Mouse (Mus musculus): ENCODE measurements at regions not wholly inside any gene's neighbourhood (a gene's known extent, or its start where the extent isn't known, plus 50 kb on each side); places are given as distances from the start of the nearest gene placed in this dataset.

- Histone ChIP-seq H3K79me2 (replicated peaks; ENCODE audit: control insufficient read depth, extremely low read depth, insufficient read depth, poor library complexity, severe bottlenecking) (no peaks in the 10 kb centered on the region), H3K4me1 (ENCODE audit: control insufficient read depth in 1 of 2, insufficient read depth in 2 of 2) (peaks cover 17 to 70% of the 10 kb centered on the region in 2 experiments), H3K27me3 (replicated peaks) (no peaks in the 10 kb centered on the region), H3K9me3 (replicated peaks; ENCODE audit: low read length) (peaks cover 2% of the 10 kb centered on the region), H3K36me3 (replicated peaks in 1 of 2; ENCODE audit: control insufficient read depth in 1 of 2, insufficient read depth in 1 of 2, low read length in 1 of 2) (no peaks in the 10 kb centered on the region), H3K4me3 (replicated peaks in 1 of 3; ENCODE audit: low read depth in 2 of 3, low read length in 2 of 3, poor library complexity in 1 of 3) (no peak overlapping the region), H3K27ac (ENCODE audit: insufficient read depth, low read depth) (peak overlapping the region; percentile 21; the same call in 1 of the 2 replicates), H3K4me2 (ENCODE audit: insufficient read depth, low read depth, poor library complexity, severe bottlenecking) (no peak overlapping the region), H3K9ac (ENCODE audit: insufficient read depth, low read depth) (no peak overlapping the region)
- TF ChIP-seq JUN (IDR thresholded peaks at IDR 0.05; ENCODE audit: insufficient read depth, low read depth, low read length) (0 out of 2 replicates have a peak, but pooled peaks have one; percentile 4), E2F4 (IDR thresholded peaks at IDR 0.05; ENCODE audit: insufficient replicate concordance, low read depth, low read length) (no peak), PAX5 (IDR thresholded peaks at IDR 0.05; ENCODE audit: low read length) (no peak), JUND (conservative IDR thresholded peaks at IDR 0.05; ENCODE audit: low read depth, low read length) (0 out of 2 replicates have a peak, but pooled peaks have one; percentile 16), EP300 (IDR thresholded peaks at IDR 0.05; ENCODE audit: low read length) (peak; percentile 37; the same call in 1 of the 2 replicates), TBP (conservative IDR thresholded peaks at IDR 0.05; ENCODE audit: low read depth, low read length) (no peak), ETS1 (conservative IDR thresholded peaks at IDR 0.05; ENCODE audit: low read depth, low read length) (peak; percentile 70), BHLHE40 (IDR thresholded peaks at IDR 0.05; ENCODE audit: low read depth, low read length) (no peak)
- dilution Hi-C loops (cut with MboI; ENCODE audit: extremely low pct_ligation_motif_present, extremely low pct_unique_long_range_greater_than_20kb, low sequenced_read_pairs) (no loop called here), in situ Hi-C loops (cut with MboI; ENCODE audit: low pct_ligation_motif_present, low pct_unique_long_range_greater_than_20kb, low sequenced_read_pairs) (loop anchor here (10.0 to 25.0 kb wide), 2 partner anchors 107 to 586 kb away; partner anchors contain the start of gene Erich3)
- peak; percentile 33 for DNase-seq (ENCODE audit: extremely low read depth)
Measured at GRCm38 (mm10) chr3:155247929-155248328, 154.7 kb downstream of the Lrriq3 start.

- peak; percentile 72 for DNase-seq (ENCODE audit: extremely low read depth)
- peak overlapping the region; percentile 18 for H3K9ac ChIP-seq (ENCODE audit: insufficient read depth, low read depth)
- H3K9me3 ChIP-seq (replicated peaks; ENCODE audit: low read length), result peaks cover 2% of the 10 kb centered on the region
- peak overlapping the region; percentile 48 for H3K4me2 ChIP-seq (ENCODE audit: insufficient read depth, low read depth, poor library complexity, severe bottlenecking)
- H3K79me2 ChIP-seq (replicated peaks; ENCODE audit: control insufficient read depth, extremely low read depth, insufficient read depth, poor library complexity, severe bottlenecking), result no peaks in the 10 kb centered on the region
- dilution Hi-C loops (cut with MboI; ENCODE audit: extremely low pct_ligation_motif_present, extremely low pct_unique_long_range_greater_than_20kb, low sequenced_read_pairs), result no loop called here
- H3K27ac ChIP-seq (ENCODE audit: insufficient read depth, low read depth), result no peak overlapping the region
- TF ChIP-seq JUN (IDR thresholded peaks at IDR 0.05; ENCODE audit: insufficient read depth, low read depth, low read length) (peak; percentile 7; the same call in 1 of the 2 replicates), IRF4 (IDR thresholded peaks at IDR 0.05; ENCODE audit: low read depth, low read length) (peak; percentile 64), EP300 (IDR thresholded peaks at IDR 0.05; ENCODE audit: low read length) (peak; percentile 76), KAT2A (IDR thresholded peaks at IDR 0.05; ENCODE audit: insufficient replicate concordance, low read length) (no peak), TCF12 (IDR thresholded peaks at IDR 0.05; ENCODE audit: low read depth, low read length) (no peak), TBP (conservative IDR thresholded peaks at IDR 0.05; ENCODE audit: low read depth, low read length) (no peak)
- no peaks in the 10 kb centered on the region for H3K36me3 ChIP-seq (replicated peaks in 1 of 2; ENCODE audit: control insufficient read depth in 1 of 2, insufficient read depth in 1 of 2, low read length in 1 of 2)
- peaks cover 14 to 60% of the 10 kb centered on the region in 2 experiments for H3K4me1 ChIP-seq (ENCODE audit: control insufficient read depth in 1 of 2, insufficient read depth in 2 of 2)
- H3K27me3 ChIP-seq (replicated peaks), result no peaks in the 10 kb centered on the region
- in situ Hi-C loops (cut with MboI; ENCODE audit: low pct_ligation_motif_present, low pct_unique_long_range_greater_than_20kb, low sequenced_read_pairs), result no loop called here
- no peak overlapping the region for H3K4me3 ChIP-seq (replicated peaks in 1 of 3; ENCODE audit: low read depth in 2 of 3, low read length in 2 of 3, poor library complexity in 1 of 3)
Measured at GRCm38 (mm10) chr3:155250904-155251303, 157.7 kb downstream of the Lrriq3 start.

- no peaks in the 10 kb centered on the region for H3K4me1 ChIP-seq (ENCODE audit: control insufficient read depth in 1 of 2, insufficient read depth in 2 of 2)
- DNase-seq (ENCODE audit: extremely low read depth), result no peak
- no peak overlapping the region for H3K4me2 ChIP-seq (ENCODE audit: insufficient read depth, low read depth, poor library complexity, severe bottlenecking)
- H3K36me3 ChIP-seq (replicated peaks in 1 of 2; ENCODE audit: control insufficient read depth in 1 of 2, insufficient read depth in 1 of 2, low read length in 1 of 2), result no peaks in the 10 kb centered on the region
- H3K27me3 ChIP-seq (replicated peaks), result no peaks in the 10 kb centered on the region
- H3K9ac ChIP-seq (ENCODE audit: insufficient read depth, low read depth), result no peak overlapping the region
- H3K79me2 ChIP-seq (replicated peaks; ENCODE audit: control insufficient read depth, extremely low read depth, insufficient read depth, poor library complexity, severe bottlenecking), result no peaks in the 10 kb centered on the region
- in situ Hi-C loops (cut with MboI; ENCODE audit: low pct_ligation_motif_present, low pct_unique_long_range_greater_than_20kb, low sequenced_read_pairs), result no loop called here
- no peak overlapping the region for H3K27ac ChIP-seq (ENCODE audit: insufficient read depth, low read depth)
- no peak overlapping the region for H3K4me3 ChIP-seq (replicated peaks in 1 of 3; ENCODE audit: low read depth in 2 of 3, low read length in 2 of 3, poor library complexity in 1 of 3)
- dilution Hi-C loops (cut with MboI; ENCODE audit: extremely low pct_ligation_motif_present, extremely low pct_unique_long_range_greater_than_20kb, low sequenced_read_pairs), result no loop called here
- no peaks in the 10 kb centered on the region for H3K9me3 ChIP-seq (replicated peaks; ENCODE audit: low read length)
- TF ChIP-seq ELF1 (IDR thresholded peaks at IDR 0.05; ENCODE audit: low read depth, low read length) (no peak), JUN (IDR thresholded peaks at IDR 0.05; ENCODE audit: insufficient read depth, low read depth, low read length) (no peak), E2F4 (IDR thresholded peaks at IDR 0.05; ENCODE audit: insufficient replicate concordance, low read depth, low read length) (no peak), MAZ (IDR thresholded peaks at IDR 0.05; ENCODE audit: low read depth, low read length) (no peak), UBTF (IDR thresholded peaks at IDR 0.05; ENCODE audit: low read depth, low read length) (no peak), CHD1 (IDR thresholded peaks at IDR 0.05; ENCODE audit: low read depth, low read length) (no peak), PAX5 (IDR thresholded peaks at IDR 0.05; ENCODE audit: low read length) (no peak), ETS1 (conservative IDR thresholded peaks at IDR 0.05; ENCODE audit: low read depth, low read length) (no peak), RCOR1 (conservative IDR thresholded peaks at IDR 0.05; ENCODE audit: low read depth, low read length) (no peak), GABPA (IDR thresholded peaks at IDR 0.05; ENCODE audit: insufficient replicate concordance, low read depth, low read length) (no peak), MAFK (IDR thresholded peaks at IDR 0.05; ENCODE audit: insufficient replicate concordance, low read length) (no peak), TBP (conservative IDR thresholded peaks at IDR 0.05; ENCODE audit: low read depth, low read length) (no peak), HCFC1 (IDR thresholded peaks at IDR 0.05; ENCODE audit: low read depth, low read length) (no peak), ZNF384 (IDR thresholded peaks at IDR 0.05; ENCODE audit: low read depth, low read length) (no peak)
Measured at GRCm38 (mm10) chr3:155298206-155298605, 205.0 kb downstream of the Lrriq3 start.
